Mouse (Mus musculus): ENCODE results near the gene Wdtc1.

GRCm38 (mm10) chr4:133277104-133278026 lies 75.9 kb downstream of the Wdtc1 start, which contains the start of gene Tmem222:
- TF ChIP-seq CTCF (IDR thresholded peaks at IDR 0.05; ENCODE audit: borderline replicate concordance, insufficient read depth, low read length): no peak
- peak; percentile 59 for TF ChIP-seq POLR2A (IDR thresholded peaks at IDR 0.05; ENCODE audit: low read depth, low read length)
